Mouse (Mus musculus) neural tube, embryonic 15.5 days (tissue): ENCODE data around the gene Tob2. TPM values are rescaled to one million over a fixed set of nuclear protein-coding genes. Genes with fewer than 3 reads are reported as not detected.

Experiments used
- ATAC-seq: fragments of 200-750 bp; cut with Nextera tagmentation; 2 replicates; pipeline ENCODE4 v1.8.0; 2017; ENCODE audit warnings: mild to moderate bottlenecking, moderate TSS enrichment, moderate library complexity; ENCODE audit not compliant: low FRiP score
- H3K27ac ChIP-seq: fragments of 300-500 bp; sonication (generic); replicated peaks from 2 replicates; pipeline ENCODE4 v1.5.1; 2015; ENCODE audit warnings: mild to moderate bottlenecking, inconsistent platforms
- H3K27me3 ChIP-seq: fragments of 300-500 bp; sonication (generic); replicated peaks from 2 replicates; pipeline ENCODE4 v1.6.1; 2015; ENCODE audit warnings: inconsistent platforms
- H3K36me3 ChIP-seq: fragments of 300-500 bp; sonication (generic); 2 replicates; pipeline ENCODE4 v1.6.1; 2015; ENCODE audit warnings: inconsistent platforms
- H3K4me1 ChIP-seq: fragments of 300-500 bp; sonication (generic); 2 replicates; pipeline ENCODE4 v1.6.1; 2015; ENCODE audit warnings: inconsistent platforms
- H3K4me2 ChIP-seq: fragments of 300-500 bp; sonication (generic); 2 replicates; pipeline ENCODE4 v1.6.1; 2015; ENCODE audit warnings: inconsistent platforms, mild to moderate bottlenecking, moderate library complexity
- H3K4me3 ChIP-seq: fragments of 300-500 bp; sonication (generic); replicated peaks from 2 replicates; pipeline ENCODE4 v1.5.1; 2015; ENCODE audit warnings: mild to moderate bottlenecking, inconsistent platforms
- H3K9ac ChIP-seq: fragments of 300-500 bp; sonication (generic); replicated peaks from 2 replicates; pipeline ENCODE4 v1.6.1; 2015; ENCODE audit warnings: mild to moderate bottlenecking, inconsistent platforms
- H3K9me3 ChIP-seq: fragments of 300-500 bp; sonication (generic); replicated peaks from 2 replicates; pipeline ENCODE4 v1.6.1; 2016; ENCODE audit warnings: inconsistent platforms
- WGBS: fragments of 180-500 bp; shearing (Covaris S2); methylation state at CpG from one replicate; pipeline ENCODE4 v1.1.7; 2015; ENCODE audit warnings: mixed read lengths; 5-methylcytosine and 5-hydroxymethylcytosine counted together
- polyA plus RNA-seq: library from polyadenylated mRNA; unstranded; fragments of >200 nt; fragmentation: Nextera tagmentation; extraction: Ambion mirVana; gene quantifications from 2 replicates; pipeline ENCODE4 v1.2.1, GENCODE M21; 2015

Gene Tob2
- polyA plus RNA-seq, 1 experiment from 2014 or later: 14.7 TPM

DNA sequence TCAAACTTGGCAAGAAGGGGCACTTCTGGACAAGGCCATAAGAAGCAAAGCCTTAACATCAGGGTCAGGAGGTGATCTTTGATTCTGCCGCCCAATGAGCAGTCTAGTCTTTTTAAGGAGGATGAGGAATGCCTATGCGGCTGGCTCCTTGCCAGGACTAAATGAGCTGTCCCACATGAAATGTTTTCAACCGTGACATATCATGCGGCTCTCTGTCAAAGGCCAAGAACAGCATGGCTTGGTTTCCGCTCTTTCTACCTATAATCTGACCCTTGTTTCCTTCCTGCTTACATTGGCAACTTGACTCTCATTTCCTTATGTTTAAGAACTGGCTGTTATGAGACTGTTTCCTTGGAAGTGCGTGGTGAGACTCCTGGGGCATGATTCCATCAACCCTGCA is 53.0 kb downstream of the Tob2 start:
- no peaks in the 10 kb centered on the region for H3K9me3 ChIP-seq
- no peak overlapping the region for H3K27ac ChIP-seq
- H3K36me3 ChIP-seq: no peaks in the 10 kb centered on the region
- H3K4me2 ChIP-seq: no peak overlapping the region
- H3K27me3 ChIP-seq: no peaks in the 10 kb centered on the region
- H3K4me1 ChIP-seq: peaks cover 49% of the 10 kb centered on the region
- no peak overlapping the region for H3K4me3 ChIP-seq
- H3K9ac ChIP-seq: no peak overlapping the region
- 56% methylated on average over 6 of the region's 6 CpGs for WGBS
- no peak for ATAC-seq

DNA sequence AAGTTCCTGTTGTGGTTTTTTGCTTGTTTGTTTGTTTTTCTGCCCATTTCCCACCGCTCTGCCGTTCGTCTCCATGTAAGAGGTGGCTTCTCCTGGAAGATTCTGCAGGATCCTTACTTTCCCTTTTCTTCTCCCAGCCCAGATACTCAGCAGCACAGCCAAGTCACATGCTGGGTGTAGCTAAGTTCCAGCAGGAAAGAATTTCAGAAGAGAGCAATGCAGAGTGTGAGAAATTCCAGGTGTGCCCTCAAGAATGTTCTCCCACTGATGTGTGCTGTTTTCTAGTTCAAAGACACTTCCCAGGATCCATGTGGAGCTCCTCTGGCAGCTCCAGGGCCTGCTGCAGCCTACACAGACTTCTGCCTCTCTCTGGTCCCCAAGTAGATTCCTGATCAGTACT is 53.7 kb downstream of the Tob2 start:
- Histone ChIP-seq H3K4me1 (peaks cover 41% of the 10 kb centered on the region), H3K36me3 (no peaks in the 10 kb centered on the region), H3K9me3 (no peaks in the 10 kb centered on the region), H3K27me3 (no peaks in the 10 kb centered on the region), H3K27ac (no peak overlapping the region), H3K9ac (no peak overlapping the region), H3K4me3 (no peak overlapping the region), H3K4me2 (no peak overlapping the region)
- 78% methylated on average over 3 of the region's 3 CpGs for WGBS
- ATAC-seq: no peak

DNA sequence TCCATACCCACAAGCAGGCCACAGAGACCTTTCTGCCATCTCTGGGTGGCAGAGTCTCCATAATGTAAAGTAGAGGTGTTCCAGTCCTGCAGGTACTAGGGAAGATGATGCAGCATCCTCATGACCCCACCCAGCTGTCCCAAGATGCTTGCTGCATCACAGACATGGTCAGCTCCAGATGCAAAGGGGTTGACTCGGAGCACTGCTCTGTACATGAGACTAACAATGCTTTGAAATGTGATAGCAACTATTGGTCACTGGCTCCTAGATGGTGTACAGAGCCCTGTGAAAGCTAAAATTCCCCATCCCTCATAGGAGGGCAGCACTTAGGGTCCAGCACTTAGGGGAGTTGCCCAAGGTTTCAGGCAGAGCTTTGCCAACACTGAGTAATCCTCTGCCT is 54.4 kb downstream of the Tob2 start:
- 86% methylated on average over 1 of the region's 1 CpGs for WGBS

DNA sequence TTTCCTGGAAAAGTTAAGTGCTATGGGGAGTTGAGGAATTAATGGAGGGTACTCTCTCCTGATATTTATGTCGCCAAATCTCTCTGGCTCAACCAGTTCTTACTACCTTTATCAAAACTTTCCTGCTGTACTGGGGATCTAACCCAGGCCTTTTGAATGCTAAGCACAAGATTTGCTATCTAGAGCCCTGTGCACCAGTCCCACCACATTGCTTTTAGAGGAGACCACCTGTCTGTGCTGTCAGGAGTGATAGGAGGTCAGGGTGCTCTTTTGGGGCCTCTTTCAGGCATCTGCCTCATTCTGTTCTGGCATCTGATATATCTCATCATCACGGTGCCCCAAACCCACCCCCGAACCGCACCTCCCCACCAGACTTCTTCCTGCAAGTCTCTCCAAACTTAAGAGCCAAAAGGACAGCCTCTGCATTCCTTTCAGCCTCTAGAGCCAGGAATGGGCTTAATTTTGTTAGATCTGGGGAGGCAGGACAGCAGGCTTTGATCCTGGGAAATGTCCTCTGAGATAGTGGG is 55.1 kb downstream of the Tob2 start:
- Histone ChIP-seq H3K9me3 (no peaks in the 10 kb centered on the region), H3K27ac (no peak overlapping the region), H3K4me2 (peak overlapping the region; percentile 69), H3K27me3 (no peaks in the 10 kb centered on the region), H3K36me3 (no peaks in the 10 kb centered on the region), H3K4me3 (peak overlapping the region; percentile 35; the same call in 1 of the 2 replicates), H3K4me1 (peaks cover 34% of the 10 kb centered on the region), H3K9ac (no peak overlapping the region)
- no peak for ATAC-seq
- WGBS: 68% methylated on average over 4 of the region's 4 CpGs

More for the DNA sequence above, 54.4 kb downstream of the Tob2 start:
- no peak overlapping the region for H3K4me3 ChIP-seq
- H3K9me3 ChIP-seq: no peaks in the 10 kb centered on the region
- no peak for ATAC-seq
- H3K27me3 ChIP-seq: no peaks in the 10 kb centered on the region
- H3K27ac ChIP-seq: no peak overlapping the region
- H3K4me2 ChIP-seq: peak overlapping the region; percentile 69; the same call in 1 of the 2 replicates
- H3K4me1 ChIP-seq: peaks cover 34% of the 10 kb centered on the region
- H3K36me3 ChIP-seq: no peaks in the 10 kb centered on the region
- no peak overlapping the region for H3K9ac ChIP-seq

DNA sequence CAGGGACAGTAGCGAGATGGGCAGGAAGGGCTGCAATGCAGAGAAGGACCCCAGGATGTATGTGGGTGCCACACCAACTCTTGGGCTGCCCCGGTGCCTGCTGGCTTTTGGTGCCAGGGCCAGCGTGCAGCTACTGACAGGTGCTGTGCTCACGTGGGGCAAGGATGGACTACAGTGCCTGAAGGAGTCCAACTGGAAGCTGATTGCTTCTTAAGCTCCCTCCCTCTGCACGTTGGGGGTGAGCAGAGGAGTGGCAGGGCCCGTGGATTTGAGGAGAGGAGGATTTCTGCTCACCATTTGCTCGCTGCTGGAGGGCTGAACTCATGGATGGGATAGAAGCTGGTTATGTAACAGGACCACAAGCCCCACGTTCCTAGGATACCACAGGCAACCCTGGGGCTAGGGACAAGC is 55.6 kb downstream of the Tob2 start:
- Histone ChIP-seq H3K27ac (peak overlapping the region; percentile 52), H3K9me3 (no peaks in the 10 kb centered on the region), H3K4me1 (peaks cover 34% of the 10 kb centered on the region), H3K4me2 (peak overlapping the region; percentile 69), H3K36me3 (0 out of 2 replicates have a peak, but pooled peaks cover 3% of the 10 kb centered on the region), H3K4me3 (peak overlapping the region; percentile 35), H3K27me3 (no peaks in the 10 kb centered on the region), H3K9ac (peak overlapping the region; percentile 43)
- peak; percentile 39 for ATAC-seq
- 15% methylated on average over 8 of the region's 8 CpGs for WGBS

DNA sequence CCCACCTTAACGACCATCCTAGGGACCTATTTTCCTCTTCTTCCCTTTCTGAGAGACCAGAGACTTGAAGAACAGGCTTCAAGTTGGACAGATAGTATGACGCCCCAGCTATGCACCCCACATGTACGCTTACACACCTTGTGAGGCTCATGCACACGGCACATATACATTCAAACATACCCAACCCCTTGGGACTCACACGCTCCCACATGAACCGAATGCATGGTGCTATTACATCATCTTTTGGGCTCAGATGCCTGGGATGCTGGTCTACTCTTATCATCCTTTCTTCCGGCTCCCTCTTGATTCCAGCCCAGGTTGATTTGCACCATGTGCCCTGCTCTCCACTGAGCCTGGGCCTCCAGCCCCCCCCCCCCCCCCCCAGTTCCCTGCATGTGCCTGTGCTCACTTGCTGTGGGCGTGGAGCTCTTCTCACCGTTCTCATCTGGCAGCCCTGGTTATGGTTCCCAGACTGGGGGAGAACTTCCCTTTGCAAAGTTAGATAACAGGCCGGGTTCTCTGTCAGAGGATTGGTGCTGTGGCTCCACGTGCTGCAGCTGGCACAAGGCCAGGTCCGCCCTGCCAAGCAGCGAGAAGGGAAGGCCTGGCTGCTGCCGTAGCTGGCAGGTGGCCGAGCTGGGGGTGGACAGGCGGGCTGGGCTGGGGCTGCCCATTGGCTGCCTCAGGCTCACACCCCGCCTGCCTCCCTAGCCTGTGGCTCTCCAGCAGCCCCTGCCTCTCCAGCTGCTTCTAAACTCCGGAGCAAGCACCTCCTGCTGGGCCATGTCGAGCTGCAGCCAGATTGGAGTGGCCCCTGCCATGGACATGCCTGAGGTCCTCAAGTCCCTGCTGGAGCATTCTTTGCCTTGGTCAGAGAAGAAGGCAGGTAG is 56.4 kb downstream of the Tob2 start, which contains the start of gene Tef:
Gene Tef, plus strand, starts transcription at position 421 of the 890 bp plus-strand sequence.
- Histone ChIP-seq H3K9ac (peak within 1 kb of the TSS; percentile 43), H3K36me3 (0 out of 2 replicates have a peak, but pooled peaks cover 4% of the 10 kb centered on the region), H3K9me3 (no peaks in the 10 kb centered on the region), H3K27me3 (no peaks in the 10 kb centered on the region), H3K4me3 (peak within 1 kb of the TSS; percentile 35), H3K4me1 (peaks cover 34% of the 10 kb centered on the region), H3K4me2 (peak within 1 kb of the TSS; percentile 69), H3K27ac (peak within 1 kb of the TSS; percentile 54)
- ATAC-seq: peak; percentile 95
- WGBS: 27% methylated on average over 19 of the region's 19 CpGs

DNA sequence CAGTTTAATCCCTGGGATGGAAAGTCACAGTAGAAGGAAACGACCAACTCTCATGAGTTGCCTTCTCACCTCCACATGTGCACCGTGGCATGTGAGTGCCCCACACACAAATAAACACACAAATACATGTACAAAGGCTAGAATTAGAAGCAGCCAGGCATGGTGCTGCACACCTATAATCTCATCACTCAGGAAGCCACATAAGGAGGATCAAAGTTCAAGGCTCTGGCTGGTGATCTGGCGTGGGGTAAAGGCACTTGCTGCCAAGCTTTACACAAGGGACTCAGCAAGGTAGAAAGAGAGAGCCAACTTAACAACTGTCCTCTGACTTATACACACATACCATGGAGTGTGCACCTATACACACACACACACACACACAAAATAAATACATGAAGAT is 58.2 kb downstream of the Tob2 start:
- peaks cover 10% of the 10 kb centered on the region for H3K36me3 ChIP-seq
- H3K4me3 ChIP-seq: no peak overlapping the region
- no peak overlapping the region for H3K9ac ChIP-seq
- H3K4me2 ChIP-seq: no peak overlapping the region
- WGBS: 73% methylated on average over 3 of the region's 3 CpGs
- peaks cover 29% of the 10 kb centered on the region for H3K4me1 ChIP-seq
- H3K27ac ChIP-seq: no peak overlapping the region
- H3K9me3 ChIP-seq: no peaks in the 10 kb centered on the region
- H3K27me3 ChIP-seq: no peaks in the 10 kb centered on the region
- ATAC-seq: no peak

DNA sequence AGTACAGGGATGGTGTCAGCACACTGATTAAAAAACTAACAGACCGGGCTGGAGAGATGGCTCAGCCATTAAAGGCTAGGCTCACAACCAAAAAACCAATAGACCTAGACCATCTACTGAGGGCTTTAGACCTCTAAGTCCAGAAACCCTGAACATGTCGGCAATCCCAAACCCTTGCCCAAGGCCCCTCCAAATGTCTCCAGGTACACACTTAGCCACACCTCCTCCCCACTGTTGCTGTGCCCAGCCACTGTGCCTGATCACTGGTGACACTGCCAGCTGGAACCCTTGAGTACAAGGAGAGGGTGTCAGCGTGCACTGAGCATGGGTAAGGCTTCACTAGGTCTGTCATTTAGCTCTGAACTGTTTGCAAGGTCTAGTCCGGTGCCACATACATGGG is 60.2 kb downstream of the Tob2 start:
- H3K36me3 ChIP-seq: peaks cover 20% of the 10 kb centered on the region
- no peak for ATAC-seq
- no peak overlapping the region for H3K9ac ChIP-seq
- H3K9me3 ChIP-seq: no peaks in the 10 kb centered on the region
- peaks cover 17% of the 10 kb centered on the region for H3K4me1 ChIP-seq
- H3K4me2 ChIP-seq: no peak overlapping the region
- no peak overlapping the region for H3K27ac ChIP-seq
- WGBS: 95% methylated on average over 4 of the region's 4 CpGs
- no peaks in the 10 kb centered on the region for H3K27me3 ChIP-seq
- no peak overlapping the region for H3K4me3 ChIP-seq

Other genes with a start within 250 kb of the Tob2 start
- 28.0 and 28.8 TPM in 2 replicates for gene L3mbtl2, start 194.9 kb downstream of the Tob2 start, polyA plus RNA-seq
- gene Chadl, start 161.5 kb downstream of the Tob2 start, polyA plus RNA-seq: 31.7 and 34.9 TPM in 2 replicates
- gene Zc3h7b, start 113.7 kb downstream of the Tob2 start, polyA plus RNA-seq: 41.7 and 41.9 TPM in 2 replicates
- 127 and 128 TPM in 2 replicates for gene Rangap1, start 113.3 kb downstream of the Tob2 start, polyA plus RNA-seq
- 20.5 and 21.0 TPM in 2 replicates for gene Tef, start 56.4 kb downstream of the Tob2 start, polyA plus RNA-seq
- gene Phf5a, start 13.1 kb upstream of the Tob2 start, polyA plus RNA-seq: 111 and 122 TPM in 2 replicates
- gene Aco2, start 13.5 kb upstream of the Tob2 start, polyA plus RNA-seq: 295 and 298 TPM in 2 replicates
- 93.2 and 107 TPM in 2 replicates for gene Polr3h, start 67.4 kb upstream of the Tob2 start, polyA plus RNA-seq
- gene Csdc2, start 78.0 kb upstream of the Tob2 start, polyA plus RNA-seq: 194 and 220 TPM in 2 replicates
- 99.8 and 111 TPM in 2 replicates for gene Pmm1, start 102.1 kb upstream of the Tob2 start, polyA plus RNA-seq
- gene 1700029P11Rik, start 121.7 kb upstream of the Tob2 start, polyA plus RNA-seq: not detected in 2 replicates
- 41.6 and 74.7 TPM in 2 replicates for gene Xrcc6, start 129.0 kb upstream of the Tob2 start, polyA plus RNA-seq
- 54.1 and 64.0 TPM in 2 replicates for gene Desi1, start 175.1 kb upstream of the Tob2 start, polyA plus RNA-seq
- 230 and 272 TPM in 2 replicates for gene Snu13, start 188.8 kb upstream of the Tob2 start, polyA plus RNA-seq
- not detected in 2 replicates for gene 4930407I10Rik, start 200.4 kb upstream of the Tob2 start, polyA plus RNA-seq
- gene Mei1, start 211.2 kb upstream of the Tob2 start, polyA plus RNA-seq: 0.05 TPM in 1 of 2 replicates, not detected in the other